Mouse (Mus musculus) lung, postnatal 14 days (tissue): ENCODE data around the gene Arhgdib.

Experiments used
- DNase-seq: peaks from one replicate; pipeline ENCODE4 v3.0.0; 2021

The Arhgdib gene

GRCm38 (mm10) chr6:136883431-136883915 is 58.2 kb downstream of the Arhgdib start:
- DNase-seq, result peak; percentile 42

- DNase-seq, result no peak
Observed at GRCm38 (mm10) chr6:136881678-136882077, 60.0 kb downstream of the Arhgdib start.

DNA sequence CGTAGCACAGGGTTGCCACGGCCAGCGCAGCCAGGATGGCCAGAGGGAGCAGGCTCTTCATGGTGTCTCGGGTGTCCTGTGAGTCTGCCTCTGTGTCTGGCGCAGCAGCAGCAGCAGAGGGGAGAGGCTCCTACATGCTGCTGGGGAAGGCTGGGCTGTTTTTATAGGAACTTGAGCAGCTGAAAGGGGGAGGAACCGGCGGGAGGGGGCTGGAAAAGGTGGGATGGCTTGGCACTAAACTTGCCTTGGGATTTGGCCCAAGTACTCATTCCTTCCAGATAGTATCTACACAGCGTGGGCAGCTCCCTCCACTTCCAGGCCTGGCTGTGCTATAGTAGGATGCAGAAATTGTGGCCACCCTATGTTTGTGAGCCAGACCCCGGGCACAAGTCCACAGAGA is 66.0 kb downstream of the Arhgdib start, which contains the start of gene Mgp:
Gene Mgp (minus strand): TSS at position 154 of the 400 bp plus-strand sequence.
- peak; percentile 60 for DNase-seq

GRCm38 (mm10) chr6:136874599-136874998 is 67.1 kb downstream of the Arhgdib start:
- peak; percentile 43 for DNase-seq
